Mouse (Mus musculus) kidney, embryonic 16.5 days (tissue): ENCODE measurements around the gene Klf5. TPM values are rescaled to one million over a fixed set of nuclear protein-coding genes. Genes with fewer than 3 reads are reported as not detected.

Experiments
- ATAC-seq: fragments of 200-750 bp; cut with Nextera tagmentation; 2 replicates; pipeline ENCODE4 v1.8.0; 2017; ENCODE audit warnings: moderate TSS enrichment; ENCODE audit not compliant: low FRiP score, low TSS enrichment
- H3K27ac ChIP-seq: fragments of 300-500 bp; sonication (generic); 2 replicates; pipeline ENCODE4 v1.5.1; 2014; ENCODE audit warnings: low read length
- H3K27me3 ChIP-seq: fragments of 300-500 bp; sonication (generic); 2 replicates; pipeline ENCODE4 v1.6.1; 2014; ENCODE audit warnings: low read length, control low read depth, mixed read lengths; ENCODE audit not compliant: insufficient read depth
- H3K36me3 ChIP-seq: fragments of 300-500 bp; sonication (generic); 2 replicates; pipeline ENCODE4 v1.6.1; 2014; ENCODE audit warnings: low read length, control low read depth, mixed read lengths; ENCODE audit not compliant: insufficient read depth
- H3K4me1 ChIP-seq: fragments of 300-500 bp; sonication (generic); 2 replicates; pipeline ENCODE4 v1.6.1; 2014; ENCODE audit warnings: low read length, control low read depth, mixed read lengths; ENCODE audit not compliant: insufficient read depth
- H3K4me2 ChIP-seq: fragments of 300-500 bp; sonication (generic); replicated peaks from 2 replicates; pipeline ENCODE4 v1.6.1; 2014; ENCODE audit warnings: low read depth, low read length
- H3K4me3 ChIP-seq: fragments of 300-500 bp; sonication (generic); 2 replicates; pipeline ENCODE4 v1.5.1; 2014; ENCODE audit warnings: mild to moderate bottlenecking, low read length
- H3K9ac ChIP-seq: fragments of 300-500 bp; sonication (generic); replicated peaks from 2 replicates; pipeline ENCODE4 v1.6.1; 2014; ENCODE audit warnings: low read length
- H3K9me3 ChIP-seq: fragments of 300-500 bp; sonication (generic); 2 replicates; pipeline ENCODE4 v1.6.1; 2016; ENCODE audit warnings: low read length, control low read depth
- WGBS: fragments of 180-500 bp; shearing (Covaris S2); extraction: QIAGEN DNeasy Blood & Tissue Kit; methylation state at CpG from one replicate; pipeline ENCODE4 v1.1.7; 2014; 5-methylcytosine and 5-hydroxymethylcytosine counted together
- polyA plus RNA-seq: library from polyadenylated mRNA; unstranded; fragments of >200 nt; fragmentation: Nextera tagmentation; extraction: Ambion mirVana; gene quantifications from 2 replicates; pipeline ENCODE4 v1.2.1, GENCODE M21; 2015

The Klf5 gene
- polyA plus RNA-seq, 1 experiment from 2014 or later, result 6.3 TPM

- H3K27ac ChIP-seq, result no peak overlapping the region
- WGBS, result 65% methylated on average over 5 of the region's 5 CpGs
- no peaks in the 10 kb centered on the region for H3K36me3 ChIP-seq
Observed at GRCm38 (mm10) chr14:99280825-99281433, 17.6 kb upstream of the Klf5 start.

GRCm38 (mm10) chr14:99285486-99285885, 13.0 kb upstream of the Klf5 start:
- Histone ChIP-seq H3K27ac (no peak overlapping the region), H3K4me1 (peaks cover 2% of the 10 kb centered on the region; the same call in 1 of the 2 replicates), H3K4me3 (no peak overlapping the region), H3K4me2 (no peak overlapping the region), H3K9ac (no peak overlapping the region), H3K27me3 (no peaks in the 10 kb centered on the region), H3K36me3 (no peaks in the 10 kb centered on the region), H3K9me3 (no peaks in the 10 kb centered on the region)
- no peak for ATAC-seq
- WGBS, result 90% methylated on average over 4 of the region's 4 CpGs

More at GRCm38 (mm10) chr14:99280825-99281433, 17.6 kb upstream of the Klf5 start:
- Histone ChIP-seq H3K27me3 (no peaks in the 10 kb centered on the region), H3K4me3 (no peak overlapping the region), H3K9me3 (no peaks in the 10 kb centered on the region), H3K9ac (no peak overlapping the region), H3K4me1 (peaks cover 9% of the 10 kb centered on the region; the same call in 1 of the 2 replicates), H3K4me2 (no peak overlapping the region)
- no peak for ATAC-seq

GRCm38 (mm10) chr14:99292176-99292575, 6.3 kb upstream of the Klf5 start:
- Histone ChIP-seq H3K36me3 (no peaks in the 10 kb centered on the region), H3K9ac (no peak overlapping the region), H3K9me3 (no peaks in the 10 kb centered on the region), H3K4me3 (no peak overlapping the region), H3K4me2 (no peak overlapping the region), H3K27me3 (peaks cover 8% of the 10 kb centered on the region), H3K4me1 (no peaks in the 10 kb centered on the region), H3K27ac (no peak overlapping the region)
- ATAC-seq, result no peak
- WGBS, result 98% methylated on average over 5 of the region's 5 CpGs

GRCm38 (mm10) chr14:99294424-99294823, 4.1 kb upstream of the Klf5 start:
- no peaks in the 10 kb centered on the region for H3K36me3 ChIP-seq
- 86% methylated on average over 8 of the region's 8 CpGs for WGBS
- no peak overlapping the region for H3K27ac ChIP-seq
- H3K9ac ChIP-seq, result no peak overlapping the region
- H3K4me2 ChIP-seq, result no peak overlapping the region
- H3K4me3 ChIP-seq, result no peak overlapping the region
- ATAC-seq, result no peak
- H3K27me3 ChIP-seq, result peaks cover 16% of the 10 kb centered on the region
- H3K9me3 ChIP-seq, result no peaks in the 10 kb centered on the region
- H3K4me1 ChIP-seq, result no peaks in the 10 kb centered on the region

- Histone ChIP-seq H3K4me1 (no peaks in the 10 kb centered on the region), H3K27me3 (peaks cover 27% of the 10 kb centered on the region), H3K27ac (no peak overlapping the region), H3K9ac (no peak overlapping the region), H3K4me3 (no peak overlapping the region), H3K36me3 (no peaks in the 10 kb centered on the region), H3K4me2 (no peak overlapping the region), H3K9me3 (no peaks in the 10 kb centered on the region)
- WGBS, result 46% methylated on average over 15 of the region's 15 CpGs
- no peak for ATAC-seq
Observed at GRCm38 (mm10) chr14:99295606-99296341, 2.7 kb upstream of the Klf5 start.

GRCm38 (mm10) chr14:99299022-99299481, 561 bp downstream of the Klf5 start:
- Histone ChIP-seq H3K4me3 (peak overlapping the region; percentile 75), H3K9me3 (no peaks in the 10 kb centered on the region), H3K4me1 (no peaks in the 10 kb centered on the region), H3K27ac (peak overlapping the region; percentile 29; the same call in 1 of the 2 replicates), H3K4me2 (peak overlapping the region; percentile 96), H3K36me3 (no peaks in the 10 kb centered on the region), H3K9ac (peak overlapping the region; percentile 72), H3K27me3 (peaks cover 29% of the 10 kb centered on the region)
- ATAC-seq, result peak; percentile 87
- WGBS, result under 1% methylated on average over 53 of the region's 60 CpGs

- peak overlapping the region; percentile 72 for H3K9ac ChIP-seq
- no peaks in the 10 kb centered on the region for H3K36me3 ChIP-seq
- no peaks in the 10 kb centered on the region for H3K4me1 ChIP-seq
- H3K4me3 ChIP-seq, result peak overlapping the region; percentile 75
- ATAC-seq, result no peak
- no peaks in the 10 kb centered on the region for H3K9me3 ChIP-seq
- H3K4me2 ChIP-seq, result peak overlapping the region; percentile 96
- H3K27ac ChIP-seq, result no peak overlapping the region
- H3K27me3 ChIP-seq, result peaks cover 29% of the 10 kb centered on the region
- WGBS, result 2% methylated on average over 21 of the region's 21 CpGs
Observed at GRCm38 (mm10) chr14:99299701-99300191, 1.3 kb downstream of the Klf5 start.

- H3K4me2 ChIP-seq, result no peak overlapping the region
Observed at GRCm38 (mm10) chr14:99301472-99301871, 3.0 kb downstream of the Klf5 start.

GRCm38 (mm10) chr14:99304387-99304786, 5.9 kb downstream of the Klf5 start:
- H3K9me3 ChIP-seq, result no peaks in the 10 kb centered on the region
- no peaks in the 10 kb centered on the region for H3K4me1 ChIP-seq
- H3K4me2 ChIP-seq, result no peak overlapping the region
- H3K4me3 ChIP-seq, result no peak overlapping the region
- peaks cover 13% of the 10 kb centered on the region for H3K27me3 ChIP-seq
- H3K27ac ChIP-seq, result no peak overlapping the region
- no peak for ATAC-seq
- H3K9ac ChIP-seq, result no peak overlapping the region
- WGBS, result 87% methylated on average over 3 of the region's 3 CpGs
- H3K36me3 ChIP-seq, result no peaks in the 10 kb centered on the region

More at GRCm38 (mm10) chr14:99301472-99301871, 3.0 kb downstream of the Klf5 start:
- Histone ChIP-seq H3K36me3 (no peaks in the 10 kb centered on the region), H3K9ac (no peak overlapping the region), H3K27me3 (peaks cover 24% of the 10 kb centered on the region), H3K27ac (no peak overlapping the region), H3K4me1 (no peaks in the 10 kb centered on the region), H3K9me3 (no peaks in the 10 kb centered on the region), H3K4me3 (no peak overlapping the region)
- 66% methylated on average over 11 of the region's 11 CpGs for WGBS
- ATAC-seq, result no peak
